Mouse (Mus musculus) MN1 (cell line): ENCODE data around the gene Arf4.

Experiments
- DNase-seq: peaks from one replicate; pipeline ENCODE4 v3.0.0-alpha.2; 2016; ENCODE audit warnings: low spot score

Gene Arf4

GRCm38 (mm10) chr14:26637851-26638707, at the start of gene Arf4:
Gene Arf4 (plus strand): TSS chr14:26638074.
- DNase-seq: peak; percentile 97

DNA sequence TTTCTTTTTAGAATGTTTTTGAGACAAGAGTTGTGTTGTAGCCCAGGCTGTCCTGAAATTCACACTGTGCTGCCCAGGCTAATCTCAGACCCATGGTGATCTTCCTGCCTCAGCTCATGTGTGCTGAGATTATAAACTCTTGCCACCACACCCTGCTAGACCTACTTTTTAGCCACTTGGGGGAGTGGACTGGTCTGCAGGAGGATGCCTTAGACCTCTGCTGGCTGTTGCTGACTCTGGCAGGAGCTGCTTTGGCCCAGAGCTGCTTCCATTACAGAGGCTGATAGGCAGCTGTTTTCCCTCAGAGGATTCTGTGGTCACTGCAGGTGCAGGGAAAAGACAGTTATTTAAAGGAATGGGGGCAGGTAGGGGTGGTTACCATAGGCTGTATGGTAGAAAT, 46.5 kb upstream of the Arf4 start:
- no peak for DNase-seq

- no peak for DNase-seq
These were observed 44.5 kb upstream of the Arf4 start for GRCm38 (mm10) chr14:26593281-26593895.

DNA sequence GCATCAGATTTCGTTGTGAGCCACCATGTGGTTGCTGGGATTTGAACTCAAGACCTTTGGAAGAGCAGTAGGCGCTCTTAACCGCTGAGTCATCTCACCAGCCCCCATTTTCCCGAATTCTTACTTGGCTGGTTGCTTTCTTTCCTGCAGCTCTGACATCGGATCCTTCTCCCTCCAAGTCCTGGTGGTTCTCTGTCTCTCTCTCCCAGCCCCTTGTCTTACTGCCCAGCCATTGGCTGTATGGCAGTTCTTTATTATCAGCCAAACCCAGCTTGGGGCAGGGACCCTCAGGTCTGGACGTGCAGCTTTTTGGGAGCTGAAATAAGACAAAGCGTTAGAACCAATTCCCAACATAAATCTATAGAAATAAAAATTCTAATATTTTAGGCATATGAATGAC, 42.7 kb upstream of the Arf4 start:
- DNase-seq: no peak

GRCm38 (mm10) chr14:26595695-26596365, 42.0 kb upstream of the Arf4 start:
- no peak for DNase-seq

DNA sequence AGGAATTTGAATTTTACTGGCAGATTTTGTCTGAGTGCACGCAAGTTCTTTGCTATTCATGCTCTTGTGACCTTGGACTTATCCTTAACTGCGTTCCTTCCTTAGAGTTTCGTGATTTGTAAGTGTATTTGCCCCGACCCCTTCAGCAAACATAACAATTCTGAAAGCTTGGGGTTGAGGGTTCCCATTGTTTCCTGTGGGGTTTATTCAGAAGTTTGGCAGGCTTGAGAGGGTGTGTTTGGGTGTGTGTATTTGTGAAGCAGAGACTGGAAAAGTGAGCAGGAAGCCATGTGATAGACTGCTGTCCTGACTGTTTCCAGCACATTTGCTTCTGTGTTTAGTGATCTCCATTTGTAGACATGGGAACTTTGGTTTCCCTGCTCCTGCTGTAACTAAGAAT, 32.5 kb upstream of the Arf4 start:
- no peak for DNase-seq

- DNase-seq: no peak
These were observed 28.2 kb upstream of the Arf4 start for GRCm38 (mm10) chr14:26609674-26610073.

GRCm38 (mm10) chr14:26610689-26611088, 27.2 kb upstream of the Arf4 start:
- no peak for DNase-seq

GRCm38 (mm10) chr14:26625301-26625700, 12.6 kb upstream of the Arf4 start:
- no peak for DNase-seq

GRCm38 (mm10) chr14:26626605-26627140, 11.2 kb upstream of the Arf4 start:
- no peak for DNase-seq

DNA sequence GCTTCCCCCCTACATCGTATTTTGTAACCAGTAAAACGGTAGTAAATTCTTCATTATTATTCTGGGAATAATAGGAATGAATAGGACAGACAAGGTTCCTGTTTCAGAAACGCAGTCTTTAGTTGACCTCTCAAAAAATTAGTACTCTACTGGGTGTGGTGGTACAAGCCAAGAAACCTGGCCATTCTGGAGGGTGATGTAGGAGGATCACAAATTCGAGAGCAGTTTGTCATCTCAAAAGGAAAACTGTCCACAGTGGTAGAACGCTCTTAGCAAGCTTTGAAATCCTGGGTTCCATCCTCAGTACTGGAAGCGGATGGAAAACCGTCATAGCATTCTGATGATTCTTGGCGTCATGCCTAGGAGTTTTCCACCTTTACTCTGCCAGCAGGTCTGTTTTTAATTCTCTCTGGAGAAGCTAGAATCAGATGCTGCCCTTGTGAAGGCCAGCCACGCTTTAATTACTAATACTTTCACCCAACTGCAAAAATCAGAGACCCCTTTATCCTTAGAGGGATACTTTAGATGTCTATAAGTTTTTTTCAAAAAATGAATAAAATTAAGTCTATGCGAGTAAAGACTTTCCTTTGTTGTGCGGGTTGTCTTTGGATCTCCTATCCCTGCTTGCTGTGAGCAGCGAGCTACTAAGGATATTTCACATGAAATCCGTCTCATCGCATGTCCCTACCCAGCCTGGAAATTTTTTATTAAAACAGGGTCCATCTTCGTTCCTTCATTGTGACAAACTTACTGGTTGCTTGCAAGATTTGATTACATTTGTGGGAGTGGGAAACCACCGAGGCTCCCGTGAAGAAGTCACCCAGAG, 636 bp upstream of the Arf4 start:
- DNase-seq: peak; percentile 72

DNA sequence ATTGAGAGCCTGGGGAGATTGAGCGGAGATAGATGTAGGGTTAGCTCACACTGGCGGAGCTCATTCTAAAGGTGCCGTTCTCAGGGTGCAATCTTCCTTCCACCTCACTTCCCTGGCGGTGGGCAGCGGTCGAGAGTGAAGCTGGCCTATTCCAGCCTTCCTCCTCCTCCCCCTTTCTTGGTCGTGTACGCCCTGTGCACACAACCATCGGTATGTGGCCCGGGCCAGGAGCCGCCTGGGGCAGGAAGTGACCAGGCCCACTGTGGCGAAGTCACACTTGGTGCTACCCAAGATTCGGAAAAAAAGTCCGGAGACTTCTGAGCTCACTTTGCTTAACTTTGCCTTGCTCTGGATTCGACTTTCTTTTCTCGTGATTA, 822 bp downstream of the Arf4 start:
- DNase-seq: peak; percentile 57

DNA sequence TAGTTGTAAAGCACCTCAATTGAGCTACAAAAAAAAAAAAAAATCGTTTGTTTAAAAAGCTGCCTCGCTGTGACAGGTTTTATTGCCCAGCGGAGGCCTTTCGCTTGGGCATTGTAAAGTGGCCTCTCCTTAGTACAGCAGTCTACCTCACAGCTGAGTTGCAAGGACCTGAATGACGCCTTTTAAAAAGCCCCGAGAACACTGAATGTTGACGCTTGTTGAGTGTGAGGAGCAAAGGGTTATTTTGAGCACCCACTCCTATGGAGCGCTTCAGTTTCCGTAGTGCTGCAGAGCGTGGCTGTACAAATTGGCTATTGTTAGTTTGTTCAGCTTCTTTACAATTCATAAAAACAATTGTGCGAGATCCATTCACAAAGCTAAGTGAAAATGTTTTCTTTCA, 1.4 kb downstream of the Arf4 start:
- no peak for DNase-seq

DNA sequence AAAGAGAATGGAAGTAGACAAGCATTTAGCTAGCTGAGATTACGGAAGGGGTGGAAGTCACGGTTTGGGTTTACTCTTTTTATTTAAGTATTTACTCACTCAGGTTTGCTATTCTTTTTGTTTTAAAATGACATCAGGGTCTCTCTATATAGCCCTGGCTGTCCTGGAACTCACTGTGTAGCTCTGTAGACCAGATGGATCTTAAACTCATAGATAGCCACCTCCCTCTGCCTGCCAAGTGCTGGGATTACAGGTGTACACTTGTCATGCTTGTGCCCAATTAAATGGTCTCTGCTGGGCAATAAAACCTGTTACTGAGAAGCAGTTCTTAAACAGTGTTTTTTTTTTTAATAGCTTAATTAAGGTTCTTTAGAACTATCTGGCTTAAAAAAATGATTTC, 2.1 kb downstream of the Arf4 start:
- peak; percentile 42 for DNase-seq

GRCm38 (mm10) chr14:26643006-26643624, 5.2 kb downstream of the Arf4 start:
- no peak for DNase-seq

DNA sequence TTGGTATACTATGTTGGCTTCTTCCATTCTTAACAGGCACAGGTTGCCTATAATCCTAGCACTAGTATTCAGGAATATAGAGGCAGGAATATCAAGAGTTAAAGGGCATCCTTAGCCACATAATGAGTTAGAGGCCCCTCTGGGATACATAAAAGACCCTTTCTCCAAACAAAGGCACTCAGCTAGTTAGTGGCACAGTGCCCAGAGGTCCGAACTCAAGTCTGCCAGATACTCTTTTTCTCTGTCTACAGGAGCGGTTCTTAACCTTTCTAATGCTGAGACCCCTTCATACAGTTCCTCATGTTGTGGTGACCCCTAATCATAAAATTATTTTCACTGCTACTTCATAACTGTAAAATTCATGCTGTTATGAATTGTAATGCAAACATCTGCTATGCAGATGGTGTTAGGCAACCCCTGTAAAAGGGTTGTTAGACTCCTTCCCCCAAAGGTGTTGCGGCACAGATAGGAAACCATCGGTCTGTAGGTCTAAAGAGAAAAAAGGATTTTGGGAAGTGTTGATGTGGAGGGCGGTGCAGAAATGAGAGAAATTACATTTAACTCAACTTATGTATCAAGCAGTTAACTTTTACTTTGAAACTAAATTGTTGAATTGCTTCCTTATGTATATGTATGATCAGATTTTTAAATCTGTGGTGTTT, 8.2 kb downstream of the Arf4 start:
- no peak for DNase-seq

DNA sequence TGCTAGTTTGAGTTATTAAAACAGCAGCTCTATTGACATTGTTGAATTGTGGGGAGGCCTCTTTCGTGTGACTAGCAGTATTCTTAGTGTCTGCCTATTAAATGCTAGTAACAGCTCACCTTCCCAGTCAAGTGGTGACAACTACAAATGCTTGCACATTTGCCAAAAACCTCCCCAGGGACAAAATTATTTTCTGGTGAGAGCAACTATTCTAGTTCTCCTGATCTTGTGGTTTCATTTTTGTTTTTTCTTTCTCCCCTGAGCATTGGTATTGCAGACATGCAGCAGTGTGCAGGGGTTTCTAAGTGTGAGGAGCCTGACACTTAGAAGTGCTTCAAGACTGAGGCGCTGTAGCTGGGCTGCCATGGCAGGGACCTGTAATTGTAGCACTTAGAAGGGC, 9.9 kb downstream of the Arf4 start:
- DNase-seq: no peak

DNA sequence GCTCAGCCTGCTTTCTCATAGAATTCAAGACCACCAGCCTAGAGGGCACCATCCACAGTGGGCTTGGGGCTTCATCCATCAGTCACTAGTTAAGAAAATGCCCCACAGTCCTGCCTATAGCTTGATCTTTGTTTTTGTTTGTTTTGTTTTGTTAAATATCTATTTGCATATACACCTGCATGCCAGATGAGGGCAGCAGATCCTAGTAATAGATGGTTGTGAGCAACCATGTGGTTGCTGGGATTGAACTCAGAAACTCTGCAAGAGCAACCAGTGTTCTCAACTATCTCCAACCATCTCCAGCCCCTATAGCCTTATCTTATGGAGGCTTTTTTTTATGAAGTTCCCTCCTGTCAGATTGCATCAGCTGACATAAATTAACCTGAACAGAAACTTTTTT, 14.0 kb downstream of the Arf4 start:
- DNase-seq: peak; percentile 38

DNA sequence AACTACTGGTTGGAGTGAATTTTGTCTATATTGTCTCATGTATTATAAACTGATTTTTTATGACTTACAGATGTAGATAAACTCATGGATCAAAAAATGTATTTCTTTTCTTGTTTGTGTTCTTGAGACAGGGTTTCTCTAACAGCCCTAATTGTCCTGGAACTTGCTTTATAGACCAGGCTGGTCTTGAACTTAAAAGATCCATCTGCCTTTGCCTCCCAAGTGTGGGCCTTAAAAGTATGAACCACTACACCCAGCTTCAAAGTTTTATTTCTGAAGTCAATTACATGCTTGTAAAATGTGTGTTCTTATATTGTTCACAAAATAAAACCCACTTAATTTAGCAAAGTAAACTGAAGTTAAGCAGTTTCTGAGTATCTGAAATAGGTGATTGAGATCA, 20.3 kb downstream of the Arf4 start:
- DNase-seq: no peak

DNA sequence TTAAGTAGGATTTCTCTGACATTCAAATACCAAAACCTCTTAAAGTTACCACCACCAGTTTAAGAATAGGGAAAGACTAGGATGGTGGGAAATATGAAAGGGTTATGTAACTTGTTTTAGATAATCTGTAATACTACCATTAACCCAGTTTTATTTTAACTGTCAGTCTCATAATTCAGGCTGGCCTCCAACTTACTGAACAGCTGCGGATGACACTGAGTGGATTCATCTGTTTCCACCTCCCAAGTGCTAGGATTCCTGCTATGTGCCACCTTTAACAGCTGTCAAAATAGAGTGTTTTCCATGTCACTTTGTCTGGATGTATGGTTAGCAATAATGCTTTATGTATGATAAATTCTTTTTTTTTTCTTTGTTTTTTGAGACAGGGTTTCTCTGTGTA, 22.4 kb downstream of the Arf4 start:
- DNase-seq: no peak

- no peak for DNase-seq
These were observed 24.1 kb downstream of the Arf4 start for GRCm38 (mm10) chr14:26662016-26662415.
